Mouse (Mus musculus) frontal cortex, postnatal 14 days (tissue): ENCODE results near the gene Olfr726.

Experiments
- DNase-seq, 2 experiments: peaks; one replicate each; pipeline ENCODE4 v3.0.0; 2022; ENCODE audit warnings: low spot score in 2 of 2

Olfr726 gene

GRCm38 (mm10) chr14:50090853-50091252 lies at the start of gene Olfr726:
Olfr726 (minus strand) TSS chr14:50090953.
- DNase-seq = no peak

GRCm38 (mm10) chr14:50122886-50123285 lies 32.1 kb upstream of the Olfr726 start, which contains the start of gene Olfr727:
Olfr727 (plus strand) TSS chr14:50123186.
- DNase-seq = no peak

GRCm38 (mm10) chr14:50062733-50063104 lies 28.0 kb downstream of the Olfr726 start:
- DNase-seq = no peak

GRCm38 (mm10) chr14:50061955-50062732 lies 28.6 kb downstream of the Olfr726 start:
- peak in 1 of 2 experiments; percentile 31 for DNase-seq

- DNase-seq = peak in 1 of 2 experiments; percentile 3
Observed at GRCm38 (mm10) chr14:50061590-50061954, 29.2 kb downstream of the Olfr726 start.

- no peak for DNase-seq
Observed at GRCm38 (mm10) chr14:50061179-50061578, 29.6 kb downstream of the Olfr726 start.

- DNase-seq = no peak
Observed at GRCm38 (mm10) chr14:50040275-50040674, 50.5 kb downstream of the Olfr726 start, which contains the start of gene Olfr725. Olfr725 (minus strand) TSS chr14:50040375.
